Mouse (Mus musculus): Measurements from ENCODE around the gene Wdr18.
A peak's percentile ranks its signal among the peaks of the same experiment; 100 is the strongest.

Wdr18 gene

DNA sequence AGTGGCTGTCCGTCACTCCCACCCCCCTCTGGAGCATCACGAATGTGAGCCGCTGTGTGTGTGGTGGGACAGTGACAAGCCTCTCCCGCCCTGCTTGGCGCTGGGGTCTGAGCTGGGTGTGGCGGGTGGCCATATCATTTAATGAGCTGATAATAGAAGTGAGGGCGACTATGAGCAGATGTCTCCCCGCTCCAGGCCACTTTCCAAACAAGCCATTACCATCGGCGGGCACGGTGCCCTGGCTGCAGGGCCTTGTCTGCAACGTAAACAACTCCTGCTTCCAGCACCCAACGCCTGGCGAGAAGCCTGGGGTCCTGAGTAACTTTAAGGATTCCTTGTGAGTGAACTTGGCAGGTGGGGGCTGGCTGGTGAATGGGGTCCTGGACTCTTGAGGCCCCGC, 37.9 kb downstream of the Wdr18 start:
- DNase-seq = peak; percentile 67

DNA sequence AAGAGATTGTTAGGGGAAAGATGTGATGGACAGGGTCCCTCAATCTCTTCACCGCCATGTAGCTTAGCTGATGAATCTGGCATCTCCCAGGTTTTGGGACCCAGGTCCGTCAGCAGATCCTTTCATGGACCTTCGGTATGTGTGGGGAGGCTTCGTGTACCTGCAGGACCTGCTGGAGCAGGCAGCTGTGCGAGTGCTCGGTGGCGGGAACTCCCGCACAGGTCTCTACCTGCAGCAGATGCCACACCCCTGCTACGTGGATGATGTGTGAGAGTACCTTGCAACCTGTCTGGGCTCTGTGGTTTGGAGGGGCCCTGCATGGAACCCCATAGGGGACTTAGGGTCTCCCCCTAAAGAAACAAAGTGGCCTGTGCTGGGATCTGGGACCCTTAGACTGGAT, 42.0 kb downstream of the Wdr18 start:
- DNase-seq = no peak

DNA sequence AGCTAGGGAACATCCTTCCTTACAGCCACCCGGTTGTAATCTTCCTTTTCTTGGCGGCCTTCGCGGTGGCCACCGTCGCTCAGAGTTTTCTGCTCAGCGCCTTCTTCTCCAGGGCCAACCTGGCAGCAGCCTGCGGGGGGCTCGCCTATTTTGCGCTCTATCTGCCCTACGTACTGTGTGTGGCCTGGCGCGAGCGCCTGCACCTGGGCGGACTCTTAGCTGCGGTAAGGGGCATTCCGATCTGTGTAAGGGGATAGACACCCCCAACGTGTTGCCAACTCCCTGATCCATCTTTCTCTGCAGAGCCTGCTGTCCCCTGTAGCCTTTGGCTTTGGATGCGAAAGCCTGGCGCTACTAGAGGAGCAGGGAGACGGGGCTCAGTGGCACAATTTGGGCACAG, 42.9 kb downstream of the Wdr18 start:
- no peak for DNase-seq

DNA sequence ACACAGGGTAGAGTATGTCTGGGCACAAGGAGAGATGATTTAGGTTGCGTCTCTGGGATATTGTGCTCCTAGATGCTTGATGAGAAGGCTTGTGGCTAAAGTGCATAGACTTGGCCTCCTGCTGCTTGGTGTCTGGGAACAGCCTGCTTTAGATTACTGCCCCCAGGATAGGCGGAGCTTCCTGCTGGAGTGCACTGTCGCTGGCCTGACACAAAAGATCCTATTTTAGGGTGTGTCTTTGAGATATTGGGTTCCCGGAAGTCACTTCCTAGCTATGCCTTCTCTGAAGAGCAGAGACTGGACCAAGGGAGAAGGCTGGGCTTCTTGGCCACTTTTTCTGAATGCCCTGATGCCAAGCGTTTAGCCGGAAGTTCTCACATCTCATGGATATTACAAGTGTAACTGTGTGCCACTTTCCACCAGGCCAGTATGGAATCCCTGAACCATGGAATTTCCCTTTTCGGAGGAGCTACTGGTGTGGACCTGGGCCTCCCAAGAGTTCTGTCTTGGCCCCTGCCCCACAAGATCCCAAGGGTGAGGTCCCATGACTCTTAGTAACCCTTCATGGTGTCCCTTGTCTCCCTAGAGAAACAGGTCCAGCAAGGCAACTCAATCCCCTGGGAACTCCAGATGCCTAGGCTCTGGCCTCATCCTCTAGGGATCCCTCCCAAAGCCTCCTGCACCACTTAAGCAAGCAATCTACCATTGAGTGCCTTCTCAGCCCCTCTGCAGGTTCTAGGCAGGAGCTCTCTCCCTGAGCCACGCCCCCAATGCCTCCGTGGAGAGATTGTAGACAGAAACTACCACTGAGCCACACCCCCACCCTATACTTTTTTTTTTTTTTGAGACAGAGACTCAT, 43.7 kb downstream of the Wdr18 start:
- DNase-seq = no peak

DNA sequence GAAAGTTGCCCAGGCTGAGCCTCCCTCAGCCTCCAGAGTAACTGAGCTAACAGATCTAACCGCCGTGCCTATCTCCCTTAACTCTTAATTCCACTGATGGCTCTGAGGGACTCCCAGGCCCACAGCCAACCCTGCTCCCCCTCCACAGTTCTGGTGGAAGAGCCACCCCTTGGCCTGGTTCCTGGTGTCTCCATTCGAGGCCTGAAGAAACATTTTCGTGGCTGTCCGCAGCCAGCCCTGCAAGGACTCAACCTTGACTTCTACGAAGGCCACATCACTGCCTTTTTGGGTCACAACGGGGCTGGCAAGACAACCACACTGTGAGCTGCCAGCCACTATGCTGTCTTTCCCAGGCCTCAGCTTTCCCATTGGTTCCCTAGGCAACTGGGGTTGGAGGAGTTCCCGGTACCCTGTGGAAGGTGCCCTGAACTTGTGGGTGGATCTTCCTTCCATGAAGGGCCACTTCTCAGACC, 44.3 kb downstream of the Wdr18 start:
- DNase-seq = no peak

DNA sequence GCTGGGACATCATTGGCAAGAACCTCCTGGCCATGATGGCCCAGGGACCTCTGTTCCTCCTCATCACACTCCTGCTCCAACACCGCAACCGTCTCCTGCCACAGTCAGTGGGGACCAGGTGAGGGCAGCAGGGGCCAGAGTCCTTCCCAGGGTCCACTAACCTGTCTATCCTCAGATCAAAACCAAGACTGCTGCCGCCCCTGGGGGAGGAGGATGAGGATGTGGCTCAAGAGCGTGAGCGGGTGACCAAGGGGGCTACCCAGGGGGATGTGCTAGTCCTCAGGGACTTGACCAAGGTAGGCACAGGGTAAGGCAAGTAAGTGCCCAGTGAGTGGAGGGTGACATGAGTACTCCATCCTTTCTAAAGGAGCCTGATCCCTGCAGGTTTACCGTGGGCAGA, 51.8 kb downstream of the Wdr18 start:
- DNase-seq = no peak

DNA sequence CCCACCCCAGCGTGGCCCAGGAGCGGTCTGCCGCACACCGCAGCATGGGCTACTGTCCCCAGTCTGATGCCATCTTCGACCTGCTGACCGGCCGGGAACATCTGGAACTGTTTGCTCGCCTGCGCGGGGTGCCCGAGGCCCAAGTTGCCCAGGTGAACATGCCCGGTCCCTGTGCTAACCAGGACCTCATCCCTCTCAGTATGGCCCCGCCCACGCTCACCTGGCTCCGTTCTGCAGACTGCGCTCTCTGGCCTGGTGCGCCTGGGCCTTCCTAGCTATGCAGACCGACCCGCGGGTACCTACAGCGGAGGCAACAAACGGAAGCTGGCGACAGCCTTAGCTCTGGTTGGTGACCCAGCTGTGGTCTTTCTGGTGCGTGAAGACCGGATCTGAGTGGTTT, 53.7 kb downstream of the Wdr18 start:
- no peak for DNase-seq

DNA sequence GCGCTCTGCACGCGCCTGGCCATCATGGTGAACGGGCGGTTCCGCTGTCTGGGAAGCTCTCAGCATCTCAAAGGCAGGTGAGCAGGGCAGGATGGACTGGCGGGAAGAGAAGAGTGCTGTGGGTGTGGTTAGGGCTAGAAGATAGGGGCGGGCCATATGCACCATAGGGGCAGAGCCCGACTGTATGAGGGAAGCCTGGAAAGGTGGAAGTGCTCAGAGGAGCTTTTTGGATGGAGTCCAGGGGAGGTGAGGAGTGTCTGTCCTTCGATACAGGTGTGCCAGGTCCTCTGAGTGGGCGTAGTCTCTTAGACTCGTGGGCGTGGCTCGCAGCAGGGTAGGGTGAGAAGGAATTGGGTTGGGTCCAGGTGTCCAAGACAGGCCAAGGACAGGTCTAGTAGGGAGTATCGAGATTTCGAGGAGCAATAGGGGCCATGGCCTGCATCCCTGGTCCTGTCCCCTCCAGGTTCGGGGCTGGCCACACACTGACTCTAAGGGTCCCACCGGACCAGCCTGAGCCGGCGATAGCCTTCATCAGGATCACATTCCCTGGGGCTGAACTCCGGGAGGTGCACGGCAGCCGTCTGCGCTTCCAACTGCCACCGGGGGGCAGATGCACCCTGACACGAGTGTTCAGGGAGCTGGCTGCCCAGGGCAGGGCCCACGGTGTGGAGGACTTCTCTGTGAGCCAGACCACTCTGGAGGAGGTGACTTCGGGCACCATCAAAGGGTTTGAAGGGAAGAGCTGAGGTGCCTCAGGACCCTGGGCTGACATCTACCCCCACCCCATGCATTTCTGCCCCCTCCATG, 54.7 kb downstream of the Wdr18 start:
- no peak for DNase-seq

DNA sequence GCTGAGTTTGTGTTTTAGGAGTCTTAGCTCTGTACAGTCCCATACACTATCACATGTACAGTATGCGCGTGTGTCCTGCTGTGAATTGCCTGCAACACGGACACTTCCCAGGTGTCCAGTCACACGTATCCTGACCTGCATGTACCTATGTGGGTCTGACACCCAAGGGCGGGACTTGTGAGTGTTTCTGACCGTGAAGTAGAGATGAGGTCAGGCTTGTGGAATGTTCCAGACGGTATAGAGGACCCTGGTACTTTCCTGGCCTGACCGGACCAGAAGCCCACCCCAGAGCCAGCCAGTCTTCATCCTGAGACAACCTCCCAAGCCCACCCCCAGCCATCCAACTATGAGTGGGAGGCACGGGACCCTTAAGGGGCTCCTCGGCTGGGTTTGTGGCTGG, 55.6 kb downstream of the Wdr18 start:
- no peak for DNase-seq

DNA sequence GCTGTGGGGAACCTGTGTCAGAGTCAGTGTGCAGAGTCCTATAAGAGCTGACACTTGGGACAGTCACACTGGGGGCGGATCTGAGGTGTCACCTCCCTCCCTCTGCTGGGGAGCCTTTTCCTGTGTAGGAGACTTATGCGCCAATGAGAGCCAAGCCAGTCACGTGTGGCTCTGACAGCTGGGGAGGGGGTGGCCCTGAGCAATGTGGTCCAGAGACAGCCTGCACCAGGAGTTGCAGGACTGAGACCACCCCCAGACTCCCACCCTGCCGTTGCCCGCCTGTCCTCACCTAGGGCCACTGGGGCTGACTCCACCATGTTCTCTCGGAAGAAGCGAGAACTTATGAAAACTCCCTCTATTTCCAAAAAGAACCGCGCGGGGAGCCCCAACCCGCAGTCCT, 56.6 kb downstream of the Wdr18 start, which contains the start of gene Arhgap45:
Arhgap45 (plus strand) TSS at position 143 of the 400 bp plus-strand sequence.
- no peak for DNase-seq

DNA sequence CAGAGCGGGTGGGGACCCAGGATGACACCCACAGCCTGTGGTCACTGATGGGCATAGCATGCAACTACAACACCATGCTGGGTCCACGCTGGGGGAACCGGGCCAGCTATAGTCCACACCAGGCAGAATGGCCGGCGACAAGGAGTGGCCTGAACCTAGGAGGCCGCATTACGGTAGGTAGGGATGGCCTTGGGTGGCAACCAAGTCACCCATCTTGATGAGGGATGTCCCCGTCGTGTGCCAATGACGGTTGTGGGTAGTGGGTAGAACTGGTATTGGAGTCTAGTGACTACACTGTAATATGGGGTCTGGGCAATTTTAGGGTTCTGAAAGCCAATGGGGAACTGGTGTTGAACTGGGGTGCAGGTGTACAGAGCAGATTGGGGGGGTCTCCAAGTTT, 57.0 kb downstream of the Wdr18 start:
- no peak for DNase-seq

DNA sequence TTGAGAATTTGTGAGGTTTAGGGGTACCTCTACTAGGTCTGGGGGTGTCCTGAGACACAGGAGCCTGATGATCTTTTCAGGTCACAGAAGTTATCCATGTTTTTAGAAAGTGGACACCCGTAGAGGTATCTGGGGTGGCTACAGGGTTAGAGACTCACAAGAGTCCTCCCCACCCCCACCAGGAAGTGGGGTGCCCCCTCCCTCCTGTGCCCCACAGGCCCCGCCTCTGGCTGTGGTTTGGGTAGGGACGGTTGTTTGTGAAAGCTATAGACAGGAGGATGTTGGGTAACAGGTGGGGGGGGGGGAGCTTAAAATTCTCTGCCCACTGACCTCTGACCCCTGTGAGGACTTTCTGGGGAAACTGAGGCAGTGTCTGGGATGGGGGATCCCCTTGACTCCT, 57.4 kb downstream of the Wdr18 start:
- DNase-seq = no peak

DNA sequence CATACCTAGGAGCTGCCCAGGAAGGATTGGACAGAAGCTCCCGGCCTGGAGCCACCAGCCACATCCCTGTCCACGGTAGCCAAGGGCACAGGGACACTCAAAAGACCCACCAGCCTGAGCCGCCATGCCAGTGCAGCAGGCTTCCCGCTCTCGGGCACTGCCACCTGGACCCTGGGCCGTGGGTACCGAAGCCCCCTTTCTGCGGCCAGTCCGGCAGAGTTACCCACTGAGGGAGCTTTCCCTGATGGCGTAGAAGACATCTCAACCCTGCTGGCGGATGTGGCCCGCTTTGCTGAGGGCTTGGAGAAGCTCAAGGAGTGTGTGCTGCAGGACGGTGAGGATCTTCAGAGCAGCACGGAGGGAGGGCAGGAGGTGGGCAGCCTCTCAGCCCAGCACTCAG, 57.8 kb downstream of the Wdr18 start:
- no peak for DNase-seq

DNA sequence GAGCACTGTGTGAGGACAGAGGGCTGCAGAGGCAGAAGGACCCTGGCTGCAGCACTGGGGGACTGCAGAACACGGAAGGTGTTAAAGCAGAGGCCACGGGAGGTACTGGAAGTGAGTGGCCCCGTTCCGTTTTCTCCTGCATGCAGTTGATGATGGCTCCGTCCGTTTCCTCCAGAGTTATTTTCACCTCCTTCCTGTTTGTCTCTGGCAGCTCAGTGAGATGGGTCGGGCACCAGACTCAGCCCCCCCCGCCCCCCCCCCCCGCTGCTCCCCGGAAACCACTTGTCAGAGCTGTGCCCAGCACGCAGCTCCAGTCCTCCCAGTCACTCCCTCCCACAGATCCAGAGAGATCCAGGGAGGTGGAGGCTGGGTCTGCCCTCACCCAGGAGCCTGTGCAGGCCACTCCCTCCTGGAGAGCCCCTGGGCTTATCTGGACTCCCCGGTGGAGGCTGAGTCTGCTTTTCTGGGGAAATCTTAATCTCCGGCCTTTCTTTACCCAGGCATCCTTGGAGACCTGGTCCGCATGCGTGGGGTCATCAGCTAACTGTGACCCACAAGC, 58.9 kb downstream of the Wdr18 start:
- no peak for DNase-seq

DNA sequence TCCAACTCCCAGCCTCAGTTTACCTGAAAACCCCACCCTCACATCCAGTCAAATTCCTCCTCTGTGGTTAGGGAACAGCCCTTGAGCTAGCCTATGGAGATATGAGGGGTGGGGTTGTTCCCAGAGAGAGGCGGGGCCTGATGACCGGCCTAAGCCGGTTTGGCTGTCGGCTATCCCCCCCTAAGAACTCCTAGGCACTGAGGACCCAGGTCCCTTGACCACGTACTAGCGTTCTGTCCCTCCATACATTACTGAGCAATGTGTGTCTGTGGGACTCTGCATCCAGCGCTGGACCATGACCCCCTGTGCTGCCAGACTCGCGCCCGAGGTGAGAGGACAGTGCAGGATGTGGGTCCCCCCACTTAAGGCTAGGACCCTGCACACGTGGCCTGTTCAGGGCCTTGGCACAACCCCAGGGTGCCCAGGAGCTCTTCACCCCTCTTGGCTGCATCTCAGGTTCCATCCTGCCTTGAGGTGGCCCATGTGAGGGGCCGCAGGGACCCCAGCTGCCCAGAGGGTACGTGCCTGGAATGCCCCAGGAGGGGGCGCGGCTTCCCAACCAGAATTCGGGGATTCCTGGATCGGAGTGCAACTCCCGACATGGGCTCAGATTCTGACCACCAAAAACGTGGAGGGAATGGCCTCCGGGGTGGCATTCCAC, 59.6 kb downstream of the Wdr18 start:
- DNase-seq = no peak
